Mouse (Mus musculus): Measurements from ENCODE around the gene Scaf4. TPM values are rescaled to one million over a fixed set of nuclear protein-coding genes. Genes with fewer than 3 reads are reported as not detected.

The Scaf4 gene
- total and polyA plus RNA-seq, 2 experiments from 2014 or later: 15.7 to 16.9 TPM

- DNase-seq (no peak), ATAC-seq (no peak)
- Histone ChIP-seq H3K27ac (ENCODE audit: low read depth, low read length) (no peak overlapping the region), H3K27me3 (ENCODE audit: insufficient read depth, low read length) (no peaks in the 10 kb centered on the region), H3K9me3 (ENCODE audit: low read length) (no peaks in the 10 kb centered on the region), H3K4me3 (ENCODE audit: low read depth, low read length) (no peak overlapping the region), H3K4me1 (ENCODE audit: insufficient read depth) (no peaks in the 10 kb centered on the region), H3K36me3 (ENCODE audit: insufficient read depth) (no peaks in the 10 kb centered on the region), H3K4me2 (ENCODE audit: low read depth) (no peak overlapping the region), H3K9ac (no peak overlapping the region)
- TF ChIP-seq CTCF (IDR thresholded peaks at IDR 0.05; ENCODE audit: low read depth): no peak
- 89% methylated on average over 11 of the region's 11 CpGs for WGBS
Observed at GRCm38 (mm10) chr16:90214731-90215565, 69.4 kb downstream of the Scaf4 start.

GRCm38 (mm10) chr16:90213477-90214339 lies 70.6 kb downstream of the Scaf4 start:
- H3K9ac ChIP-seq: no peak overlapping the region
- DNase-seq (no peak), ATAC-seq (no peak)
- no peaks in the 10 kb centered on the region for H3K9me3 ChIP-seq (ENCODE audit: low read length)
- no peak overlapping the region for H3K4me3 ChIP-seq (ENCODE audit: low read depth, low read length)
- no peaks in the 10 kb centered on the region for H3K27me3 ChIP-seq (ENCODE audit: insufficient read depth, low read length)
- H3K27ac ChIP-seq (ENCODE audit: low read depth, low read length): no peak overlapping the region
- no peaks in the 10 kb centered on the region for H3K4me1 ChIP-seq (ENCODE audit: insufficient read depth)
- no peaks in the 10 kb centered on the region for H3K36me3 ChIP-seq (ENCODE audit: insufficient read depth)
- TF ChIP-seq CTCF (IDR thresholded peaks at IDR 0.05; ENCODE audit: low read depth): no peak
- 79% methylated on average over 12 of the region's 12 CpGs for WGBS
- H3K4me2 ChIP-seq (ENCODE audit: low read depth): no peak overlapping the region

- WGBS: 90% methylated on average over 8 of the region's 8 CpGs
- H3K36me3 ChIP-seq (ENCODE audit: insufficient read depth): no peaks in the 10 kb centered on the region
- H3K9ac ChIP-seq: no peak overlapping the region
- H3K27ac ChIP-seq (ENCODE audit: low read depth, low read length): no peak overlapping the region
- no peak for ATAC-seq
- H3K9me3 ChIP-seq (ENCODE audit: low read length): no peaks in the 10 kb centered on the region
- no peaks in the 10 kb centered on the region for H3K27me3 ChIP-seq (ENCODE audit: insufficient read depth, low read length)
- H3K4me2 ChIP-seq (ENCODE audit: low read depth): no peak overlapping the region
- no peaks in the 10 kb centered on the region for H3K4me1 ChIP-seq (ENCODE audit: insufficient read depth)
- no peak overlapping the region for H3K4me3 ChIP-seq (ENCODE audit: low read depth, low read length)
- DNase-seq: no peak
- no peak for TF ChIP-seq CTCF (IDR thresholded peaks at IDR 0.05; ENCODE audit: low read depth)
Observed at GRCm38 (mm10) chr16:90211767-90212166, 72.5 kb downstream of the Scaf4 start.

GRCm38 (mm10) chr16:90210717-90211116 lies 73.6 kb downstream of the Scaf4 start:
- Histone ChIP-seq H3K4me1 (ENCODE audit: insufficient read depth) (no peaks in the 10 kb centered on the region), H3K4me3 (ENCODE audit: low read depth, low read length) (no peak overlapping the region), H3K4me2 (ENCODE audit: low read depth) (no peak overlapping the region), H3K27me3 (ENCODE audit: insufficient read depth, low read length) (no peaks in the 10 kb centered on the region), H3K9ac (no peak overlapping the region), H3K27ac (ENCODE audit: low read depth, low read length) (no peak overlapping the region), H3K9me3 (ENCODE audit: low read length) (no peaks in the 10 kb centered on the region), H3K36me3 (ENCODE audit: insufficient read depth) (no peaks in the 10 kb centered on the region)
- no peak for TF ChIP-seq CTCF (IDR thresholded peaks at IDR 0.05; ENCODE audit: low read depth)
- DNase-seq: no peak
- WGBS: 87% methylated on average over 10 of the region's 10 CpGs
- no peak for ATAC-seq

GRCm38 (mm10) chr16:90208996-90209395 lies 75.3 kb downstream of the Scaf4 start:
- Histone ChIP-seq H3K9me3 (ENCODE audit: low read length) (no peaks in the 10 kb centered on the region), H3K27ac (ENCODE audit: low read depth, low read length) (no peak overlapping the region), H3K36me3 (ENCODE audit: insufficient read depth) (no peaks in the 10 kb centered on the region), H3K27me3 (ENCODE audit: insufficient read depth, low read length) (no peaks in the 10 kb centered on the region), H3K4me2 (ENCODE audit: low read depth) (no peak overlapping the region), H3K9ac (no peak overlapping the region), H3K4me3 (ENCODE audit: low read depth, low read length) (no peak overlapping the region), H3K4me1 (ENCODE audit: insufficient read depth) (no peaks in the 10 kb centered on the region)
- DNase-seq: no peak
- TF ChIP-seq CTCF (IDR thresholded peaks at IDR 0.05; ENCODE audit: low read depth): no peak
- 78% methylated on average over 3 of the region's 3 CpGs for WGBS
- ATAC-seq: no peak

GRCm38 (mm10) chr16:90204868-90205267 lies 79.4 kb downstream of the Scaf4 start:
- ATAC-seq: no peak
- H3K9me3 ChIP-seq (ENCODE audit: low read length): no peaks in the 10 kb centered on the region
- H3K4me2 ChIP-seq (ENCODE audit: low read depth): no peak overlapping the region
- no peaks in the 10 kb centered on the region for H3K36me3 ChIP-seq (ENCODE audit: insufficient read depth)
- no peak overlapping the region for H3K27ac ChIP-seq (ENCODE audit: low read depth, low read length)
- 95% methylated on average over 2 of the region's 2 CpGs for WGBS
- H3K4me3 ChIP-seq (ENCODE audit: low read depth, low read length): no peak overlapping the region
- no peaks in the 10 kb centered on the region for H3K27me3 ChIP-seq (ENCODE audit: insufficient read depth, low read length)
- no peaks in the 10 kb centered on the region for H3K4me1 ChIP-seq (ENCODE audit: insufficient read depth)
- DNase-seq: no peak
- TF ChIP-seq CTCF (IDR thresholded peaks at IDR 0.05; ENCODE audit: low read depth): no peak
- no peak overlapping the region for H3K9ac ChIP-seq

All from forebrain, postnatal 0 days (tissue).